Mouse (Mus musculus) MEL (cell line): ENCODE measurements around the gene Crbn. TPM values are rescaled to one million over a fixed set of nuclear protein-coding genes. Genes with fewer than 3 reads are reported as not detected.

Source experiments
- DNase-seq: peaks from one replicate; pipeline ENCODE4 v3.0.0; 2011; ENCODE audit warnings: low read depth, low spot score
- H3K27ac ChIP-seq: 2 replicates; pipeline ENCODE4 v1.5.1; 2012; ENCODE audit warnings: low read depth, mild to moderate bottlenecking, control low read depth, low read length, moderate library complexity; ENCODE audit not compliant: control insufficient read depth
- H3K27me3 ChIP-seq, 2 experiments: fragments of 150-350 bp in 1 of 2; sonication (generic) in 1 of 2; 2 replicates each; pipeline ENCODE4 v1.6.1; 2012; ENCODE audit warnings: low read length in 2 of 2, mild to moderate bottlenecking in 2 of 2, improper control_type of control experiment in 1 of 2, moderate library complexity in 1 of 2; ENCODE audit not compliant: insufficient read depth in 2 of 2, control insufficient read depth in 1 of 2
- H3K36me3 ChIP-seq, 2 experiments: 2 replicates each; pipeline ENCODE4 v1.6.1; 2012 to 2014; ENCODE audit warnings: low read length in 2 of 2, improper control_type of control experiment in 1 of 2, inconsistent platforms in 1 of 2, mild to moderate bottlenecking in 1 of 2; ENCODE audit not compliant: insufficient read depth in 2 of 2, control insufficient read depth in 1 of 2
- H3K4me1 ChIP-seq, 2 experiments: fragments of 150-350 bp in 1 of 2; sonication (generic) in 1 of 2; 2 replicates each; pipeline ENCODE4 v1.6.1; 2012; ENCODE audit warnings: low read length in 2 of 2, improper control_type of control experiment in 1 of 2, mild to moderate bottlenecking in 1 of 2; ENCODE audit not compliant: insufficient read depth in 2 of 2, control insufficient read depth in 1 of 2
- H3K4me3 ChIP-seq, 2 experiments: fragments of 150-350 bp in 1 of 2; sonication (generic) in 1 of 2; 2 replicates each; pipeline ENCODE4 v1.5.1; 2012; ENCODE audit warnings: low read depth in 2 of 2, low read length in 2 of 2, mild to moderate bottlenecking in 2 of 2, moderate library complexity in 2 of 2, control low read depth in 1 of 2, improper control_type of control experiment in 1 of 2; ENCODE audit not compliant: control insufficient read depth in 1 of 2, insufficient read depth in 1 of 2
- H3K79me2 ChIP-seq: 2 replicates; pipeline ENCODE4 v1.6.1; 2012; ENCODE audit warnings: mild to moderate bottlenecking, low read length, moderate library complexity; ENCODE audit not compliant: control insufficient read depth, poor library complexity, insufficient read depth
- H3K9ac ChIP-seq: 2 replicates; pipeline ENCODE4 v1.6.1; 2012; ENCODE audit warnings: low read depth, mild to moderate bottlenecking, control low read depth, low read length, moderate library complexity; ENCODE audit not compliant: control insufficient read depth, poor library complexity, severe bottlenecking
- H3K9me3 ChIP-seq: fragments of 150-350 bp; sonication (generic); replicated peaks from 2 replicates; pipeline ENCODE4 v1.6.1; 2012; ENCODE audit warnings: mild to moderate bottlenecking, low read length, improper control_type of control experiment, moderate library complexity; ENCODE audit not compliant: insufficient read depth
- BHLHE40 ChIP-seq: IDR thresholded peaks from 2 replicates; pipeline ENCODE4 v1.6.1; 2012; ENCODE audit warnings: low read depth, mild to moderate bottlenecking, inconsistent platforms, low read length, improper control_type of control experiment, borderline replicate concordance
- CHD1 ChIP-seq: IDR thresholded peaks from 2 replicates; pipeline ENCODE4 v1.6.1; 2012; ENCODE audit warnings: low read depth, mild to moderate bottlenecking, inconsistent platforms, low read length, improper control_type of control experiment
- CHD2 ChIP-seq: IDR thresholded peaks from 2 replicates; pipeline ENCODE4 v1.6.1; 2011; ENCODE audit warnings: low read length, improper control_type of control experiment
- E2F4 ChIP-seq: IDR thresholded peaks from 2 replicates; pipeline ENCODE4 v1.6.1; 2011; ENCODE audit warnings: low read depth, low read length, improper control_type of control experiment, borderline replicate concordance
- ELF1 ChIP-seq: IDR thresholded peaks from 2 replicates; pipeline ENCODE4 v1.6.1; 2014; ENCODE audit warnings: low read depth, mild to moderate bottlenecking, inconsistent platforms, low read length, improper control_type of control experiment, moderate library complexity
- ETS1 ChIP-seq: IDR thresholded peaks from 2 replicates; pipeline ENCODE4 v1.6.1; 2012; ENCODE audit warnings: low read depth, mild to moderate bottlenecking, inconsistent platforms, low read length, improper control_type of control experiment, moderate library complexity
- GABPA ChIP-seq: IDR thresholded peaks from 2 replicates; pipeline ENCODE4 v1.6.1; 2012; ENCODE audit warnings: low read depth, mild to moderate bottlenecking, inconsistent platforms, low read length, improper control_type of control experiment, moderate library complexity
- GATA1 ChIP-seq: IDR thresholded peaks from 2 replicates; pipeline ENCODE4 v1.6.1; 2011; ENCODE audit warnings: low read depth, low read length, improper control_type of control experiment
- JUND ChIP-seq: IDR thresholded peaks from 2 replicates; pipeline ENCODE4 v1.6.1; 2011; ENCODE audit warnings: low read depth, mild to moderate bottlenecking, improper control_type of control experiment, low read length
- KAT2A ChIP-seq: conservative IDR thresholded peaks from 2 replicates; pipeline ENCODE4 v1.6.1; 2012; ENCODE audit warnings: low read depth, low read length, improper control_type of control experiment, inconsistent platforms
- MAX ChIP-seq: IDR thresholded peaks from 2 replicates; pipeline ENCODE4 v1.6.1; 2011; ENCODE audit warnings: low read length, improper control_type of control experiment
- MAZ ChIP-seq: IDR thresholded peaks from 2 replicates; pipeline ENCODE4 v1.6.1; 2012; ENCODE audit warnings: low read depth, mild to moderate bottlenecking, inconsistent platforms, low read length, improper control_type of control experiment
- MYB ChIP-seq: IDR thresholded peaks from 2 replicates; pipeline ENCODE4 v1.6.1; 2011; ENCODE audit warnings: mild to moderate bottlenecking, low read depth, low read length, improper control_type of control experiment
- NELFE ChIP-seq: IDR thresholded peaks from 2 replicates; pipeline ENCODE4 v1.6.1; 2011; ENCODE audit warnings: low read depth, low read length, improper control_type of control experiment
- NRF1 ChIP-seq: IDR thresholded peaks from 2 replicates; pipeline ENCODE4 v1.6.1; 2014; ENCODE audit warnings: low read depth, mild to moderate bottlenecking, inconsistent platforms, low read length, improper control_type of control experiment, moderate library complexity; ENCODE audit not compliant: poor library complexity, insufficient read depth, severe bottlenecking
- POLR2A ChIP-seq, 2 experiments: IDR thresholded peaks; 2 replicates each; pipeline ENCODE4 v1.6.1; 2011 to 2012; ENCODE audit warnings: low read length in 2 of 2, mild to moderate bottlenecking in 2 of 2, control low read depth in 1 of 2, improper control_type of control experiment in 1 of 2, low read depth in 1 of 2, moderate library complexity in 1 of 2; ENCODE audit not compliant: control insufficient read depth in 1 of 2, insufficient read depth in 1 of 2, poor library complexity in 1 of 2
- POLR2AphosphoS2 ChIP-seq: IDR thresholded peaks from 2 replicates; pipeline ENCODE4 v1.6.1; 2011; ENCODE audit warnings: low read length, improper control_type of control experiment
- POLR2AphosphoS5 ChIP-seq: IDR thresholded peaks from 2 replicates; pipeline ENCODE4 v1.6.1; 2012; ENCODE audit warnings: low read depth, borderline replicate concordance, mild to moderate bottlenecking, inconsistent platforms, low read length, moderate library complexity, mixed read lengths
- RAD21 ChIP-seq: IDR thresholded peaks from 2 replicates; pipeline ENCODE4 v1.6.1; 2011; ENCODE audit warnings: mild to moderate bottlenecking, low read depth, low read length, improper control_type of control experiment
- TAL1 ChIP-seq: IDR thresholded peaks from 2 replicates; pipeline ENCODE4 v1.6.1; 2012; ENCODE audit warnings: mild to moderate bottlenecking, inconsistent platforms, low read length, moderate library complexity, mixed read lengths
- TBP ChIP-seq: IDR thresholded peaks from 2 replicates; pipeline ENCODE4 v1.8.0; 2011; ENCODE audit warnings: low read depth, low read length, improper control_type of control experiment
- UBTF ChIP-seq: IDR thresholded peaks from 2 replicates; pipeline ENCODE4 v1.6.1; 2012; ENCODE audit warnings: low read depth, mild to moderate bottlenecking, inconsistent platforms, low read length, improper control_type of control experiment, moderate library complexity, borderline replicate concordance; ENCODE audit not compliant: insufficient read depth
- USF1 ChIP-seq: IDR thresholded peaks from 2 replicates; pipeline ENCODE4 v1.6.1; 2014; ENCODE audit warnings: low read depth, mild to moderate bottlenecking, inconsistent platforms, low read length, improper control_type of control experiment, moderate library complexity
- USF2 ChIP-seq, 2 experiments: IDR thresholded peaks; 2 replicates each; pipeline ENCODE4 v1.6.1; 2011 to 2012; ENCODE audit warnings: improper control_type of control experiment in 2 of 2, low read length in 2 of 2, borderline replicate concordance in 1 of 2, inconsistent platforms in 1 of 2, low read depth in 1 of 2, mild to moderate bottlenecking in 1 of 2; ENCODE audit not compliant: insufficient read depth in 1 of 2
- ZKSCAN1 ChIP-seq: IDR thresholded peaks from 2 replicates; pipeline ENCODE4 v1.6.1; 2012; ENCODE audit warnings: low read depth, mild to moderate bottlenecking, inconsistent platforms, low read length, improper control_type of control experiment, moderate library complexity
- ZMIZ1 ChIP-seq: IDR thresholded peaks from 2 replicates; pipeline ENCODE4 v1.6.1; 2012; ENCODE audit warnings: low read depth, mild to moderate bottlenecking, inconsistent platforms, low read length, improper control_type of control experiment, moderate library complexity
- ZNF384 ChIP-seq: IDR thresholded peaks from 2 replicates; pipeline ENCODE4 v1.6.1; 2012; ENCODE audit warnings: low read depth, mild to moderate bottlenecking, inconsistent platforms, low read length, improper control_type of control experiment
- polyA plus RNA-seq, 2 experiments: library from polyadenylated mRNA; stranded (reverse) in 1 of 2; unstranded in 1 of 2; fragments of >175 nt in 1 of 2; fragments of >200 nt in 1 of 2; gene quantifications; 2 replicates each; pipeline versions ENCODE4 v1.2.1 to v1.2.4; 2012; ENCODE audit warnings: low replicate concordance in 2 of 2, low read depth in 1 of 2; ENCODE audit not compliant: insufficient read length in 2 of 2, insufficient read depth in 1 of 2, missing spikeins in 1 of 2
- total RNA-seq: library from RNA; depleted of rRNA; stranded (reverse); fragments of 300-350 nt; gene quantifications from 2 replicates; pipeline ENCODE4 v1.2.3, GENCODE M21; 2012

The Crbn gene
- total and polyA plus RNA-seq, 3 experiments = 17.0 to 21.0 TPM; not detected in 1

GRCm38 (mm10) chr6:106768640-106769289, 31.1 kb downstream of the Crbn start, which contains the start of gene Trnt1 (continued):
- TF ChIP-seq GABPA (no peak), POLR2AphosphoS5 (no peak), MAX (peak; percentile 88; the same call in 1 of the 2 replicates), MAZ (peak; percentile 72; the same call in 1 of the 2 replicates), NELFE (peak; percentile 92), RAD21 (no peak), GATA1 (no peak), CHD1 (no peak)

- H3K27ac ChIP-seq = no peak overlapping the region
- TF ChIP-seq ZKSCAN1 (no peak), USF1 (no peak), MYB (no peak), NRF1 (no peak)
- DNase-seq = no peak
- peaks cover 21% of the 10 kb centered on the region for H3K79me2 ChIP-seq
- peaks cover 1 to 4% of the 10 kb centered on the region in 2 experiments; a peak in 3 of 4 replicates for H3K4me1 ChIP-seq
- no peak overlapping the region for H3K9ac ChIP-seq
- H3K27me3 ChIP-seq = peaks cover 2 to 3% of the 10 kb centered on the region in 2 experiments
- no peak overlapping the region for H3K4me3 ChIP-seq
- peaks cover 5 to 16% of the 10 kb centered on the region in 2 experiments for H3K36me3 ChIP-seq
- no peaks in the 10 kb centered on the region for H3K9me3 ChIP-seq
These were observed 33.1 kb downstream of the Crbn start for GRCm38 (mm10) chr6:106766774-106767173.

- H3K9ac ChIP-seq = no peak overlapping the region
- DNase-seq = no peak
- H3K27me3 ChIP-seq = peaks cover 2 to 3% of the 10 kb centered on the region in 2 experiments
- no peak overlapping the region for H3K4me3 ChIP-seq
- no peak overlapping the region for H3K27ac ChIP-seq
- no peaks in the 10 kb centered on the region for H3K9me3 ChIP-seq
- peaks cover 8 to 13% of the 10 kb centered on the region in 2 experiments for H3K4me1 ChIP-seq
- TF ChIP-seq UBTF (no peak), E2F4 (no peak), POLR2A (IDR thresholded peaks at IDR 0.05; ENCODE audit: control insufficient read depth in 1 of 2, insufficient read depth in 1 of 2, low read depth in 1 of 2, low read length in 2 of 2, poor library complexity in 1 of 2) (no peak), JUND (no peak), KAT2A (no peak), RAD21 (no peak), TBP (no peak), TAL1 (no peak), ZMIZ1 (no peak), BHLHE40 (no peak), GATA1 (no peak), POLR2AphosphoS2 (no peak), ZNF384 (no peak), ELF1 (no peak), ETS1 (no peak), NELFE (no peak), USF2 (IDR thresholded peaks at IDR 0.05; ENCODE audit: borderline replicate concordance in 1 of 2, insufficient read depth in 1 of 2, low read depth in 1 of 2, low read length in 2 of 2) (no peak), CHD2 (no peak), MAZ (no peak)
- H3K36me3 ChIP-seq = peaks cover 2 to 16% of the 10 kb centered on the region in 2 experiments; a peak in 3 of 4 replicates
- peaks cover 15% of the 10 kb centered on the region for H3K79me2 ChIP-seq
These were observed 34.0 kb downstream of the Crbn start for GRCm38 (mm10) chr6:106765892-106766291.
